Mouse (Mus musculus): Measurements from ENCODE around the gene Etv6.

Gene Etv6

GRCm38 (mm10) chr6:134168799-134169198 is 133.3 kb downstream of the Etv6 start:
- DNase-seq (ENCODE audit: low spot score in 2 of 2), result no peak

DNA sequence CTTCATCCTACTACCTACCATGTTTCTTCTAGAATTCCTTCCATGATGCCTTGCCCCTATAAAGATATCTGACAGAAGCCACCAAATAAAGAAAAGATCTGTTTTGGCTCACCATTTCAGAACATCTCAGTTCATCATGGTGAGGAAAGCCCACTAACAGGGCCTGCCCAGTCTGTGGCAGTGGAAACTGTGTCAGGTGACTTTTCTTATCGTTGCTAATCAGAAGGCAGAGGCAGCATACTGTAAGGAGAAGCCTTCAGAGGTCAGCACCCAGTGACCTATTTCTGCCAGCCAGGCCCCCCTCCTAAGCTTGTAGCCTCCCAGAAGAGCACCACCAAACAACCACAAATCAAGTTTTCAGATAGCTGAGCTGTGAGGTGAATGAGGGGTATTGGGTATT is 135.7 kb downstream of the Etv6 start:
- no peak for DNase-seq (ENCODE audit: low spot score in 2 of 2)

GRCm38 (mm10) chr6:134171906-134172728 is 136.6 kb downstream of the Etv6 start:
- peak in 1 of 2 experiments; percentile 27 for DNase-seq (ENCODE audit: low spot score in 2 of 2)

DNA sequence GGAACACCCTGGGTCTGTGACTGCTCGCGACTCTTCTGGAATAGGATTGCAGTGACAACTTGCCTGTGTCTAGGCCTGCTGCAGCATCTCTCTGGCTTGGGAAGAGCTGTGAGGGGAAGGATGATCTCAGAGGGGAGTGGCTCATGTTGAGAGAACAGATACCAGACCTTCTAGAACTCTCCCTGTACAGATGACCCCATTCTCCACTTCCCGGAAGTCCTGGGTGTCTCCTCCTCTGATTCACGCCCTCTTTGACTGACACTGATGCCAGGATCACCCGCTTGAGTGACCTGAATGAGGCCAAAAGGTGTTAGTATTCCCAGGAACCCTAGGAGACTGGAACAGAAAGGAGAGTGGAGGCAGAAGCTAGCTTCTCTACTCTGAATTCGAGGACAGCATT is 137.9 kb downstream of the Etv6 start:
- DNase-seq (ENCODE audit: low spot score in 2 of 2), result no peak

- DNase-seq (ENCODE audit: low spot score in 2 of 2), result no peak
Measured at GRCm38 (mm10) chr6:134175059-134175458, 139.6 kb downstream of the Etv6 start.

DNA sequence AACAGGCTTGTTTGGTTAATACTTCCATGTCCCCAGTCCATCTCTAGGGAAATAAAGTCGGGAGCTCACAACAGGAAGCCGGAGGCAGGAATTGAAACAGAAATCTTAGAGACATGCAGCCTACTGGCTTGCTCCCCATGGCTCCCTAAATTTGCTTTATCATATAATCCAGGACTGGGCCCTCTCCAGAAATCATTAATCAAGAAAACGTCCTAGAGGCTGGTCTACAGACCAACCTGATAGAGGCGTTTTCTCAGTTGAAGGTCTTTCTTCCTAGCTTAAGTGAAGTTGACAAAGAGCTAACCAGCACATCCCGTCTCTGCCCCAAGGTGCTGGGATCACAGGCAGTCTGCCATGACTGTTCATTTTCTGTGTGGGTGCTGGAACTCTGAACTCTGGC is 141.7 kb downstream of the Etv6 start:
- DNase-seq (ENCODE audit: low spot score in 2 of 2), result no peak

GRCm38 (mm10) chr6:134182301-134182948 is 146.9 kb downstream of the Etv6 start:
- peak in 1 of 2 experiments; percentile 46 for DNase-seq (ENCODE audit: low spot score in 2 of 2)

DNA sequence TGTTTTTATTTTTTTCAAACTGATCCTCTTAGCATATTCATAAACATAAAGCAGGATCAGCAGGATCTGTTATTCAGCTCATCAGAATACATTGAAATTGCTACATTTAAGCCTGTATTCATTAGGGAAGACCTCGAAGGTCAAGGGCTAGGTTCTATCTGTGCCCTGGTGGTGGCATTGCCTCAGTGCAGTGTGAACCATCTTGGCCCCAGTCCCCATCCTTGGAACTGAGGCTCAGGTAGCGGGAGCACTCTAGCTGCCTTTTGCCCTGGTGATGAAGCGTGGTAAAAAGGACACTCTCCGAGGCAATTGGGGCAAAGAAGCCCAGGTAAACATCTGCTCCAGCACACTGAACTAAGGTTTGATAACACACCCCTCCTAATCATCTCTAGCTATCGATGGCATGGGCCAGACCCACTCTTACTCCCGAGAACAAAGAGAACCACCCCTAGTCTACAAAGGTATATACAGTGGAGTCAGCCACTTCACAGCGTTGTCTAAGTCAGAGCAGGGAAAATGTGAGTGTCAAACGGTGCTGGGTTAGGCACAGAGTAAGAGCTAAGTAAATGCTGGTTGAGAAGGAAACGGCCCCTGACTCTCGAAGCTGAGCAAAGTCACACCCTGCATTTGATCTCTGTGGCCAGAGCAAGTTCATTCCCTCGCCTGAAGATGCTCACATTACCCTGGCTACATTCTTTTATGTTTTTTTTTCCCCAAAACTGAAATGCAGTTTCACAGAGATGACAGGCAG is 148.3 kb downstream of the Etv6 start:
- no peak for DNase-seq (ENCODE audit: low spot score in 2 of 2)

GRCm38 (mm10) chr6:134186286-134186903 is 150.9 kb downstream of the Etv6 start:
- DNase-seq (ENCODE audit: low spot score in 2 of 2), result no peak

DNA sequence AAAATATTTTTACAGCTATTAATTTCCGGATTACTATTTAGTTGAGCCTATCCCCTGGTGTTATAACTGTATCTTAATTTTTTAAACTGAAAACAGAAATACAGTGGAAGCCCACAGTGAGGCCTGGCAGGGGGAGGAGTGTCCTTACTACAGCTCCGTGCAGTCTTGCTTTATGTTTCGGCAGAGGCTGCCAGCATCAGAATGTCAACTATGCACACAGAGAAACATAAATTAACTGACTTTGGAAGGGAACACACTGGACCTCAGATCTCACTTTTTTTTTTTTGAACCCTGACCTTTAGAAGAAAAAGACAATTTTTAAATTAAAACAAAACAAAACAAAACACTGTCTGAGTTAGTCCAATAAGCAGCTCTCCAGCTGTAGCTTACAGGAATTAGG is 153.2 kb downstream of the Etv6 start:
- no peak for DNase-seq (ENCODE audit: low spot score in 2 of 2)

GRCm38 (mm10) chr6:134189174-134189573 is 153.7 kb downstream of the Etv6 start:
- no peak for DNase-seq (ENCODE audit: low spot score in 2 of 2)

DNA sequence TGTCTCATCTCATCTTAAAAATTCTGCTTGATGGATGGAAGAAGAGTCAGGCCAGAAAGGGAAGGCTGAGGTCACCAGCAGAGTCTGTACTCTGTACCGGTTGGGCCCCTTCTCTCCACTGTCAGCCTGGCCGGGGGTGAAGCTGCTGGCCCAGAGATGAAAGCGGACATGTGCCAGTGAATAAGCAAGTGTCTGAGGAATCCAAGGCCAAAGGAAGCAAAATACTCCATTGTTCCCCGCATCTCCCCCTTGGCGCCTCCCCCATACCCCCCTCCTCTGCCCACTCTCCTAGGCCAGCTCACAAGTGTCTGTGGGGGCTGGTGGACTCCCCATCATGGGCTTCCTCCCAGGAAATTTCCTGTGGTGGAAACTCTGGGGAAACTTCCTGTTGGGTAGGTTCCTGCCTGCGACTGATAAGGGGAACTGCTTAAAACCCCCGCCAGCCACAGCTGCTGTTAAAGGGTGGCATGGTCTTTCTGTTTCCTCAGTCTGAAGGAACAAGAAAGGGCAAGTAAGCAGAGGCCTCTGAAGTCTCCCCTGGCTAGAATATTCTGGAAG is 154.2 kb downstream of the Etv6 start:
- DNase-seq (ENCODE audit: low spot score in 2 of 2), result no peak

GRCm38 (mm10) chr6:134190597-134191278 is 155.2 kb downstream of the Etv6 start:
- no peak for DNase-seq (ENCODE audit: low spot score in 2 of 2)

- DNase-seq (ENCODE audit: low spot score in 2 of 2), result no peak
Measured at GRCm38 (mm10) chr6:134192710-134193109, 157.2 kb downstream of the Etv6 start.

DNA sequence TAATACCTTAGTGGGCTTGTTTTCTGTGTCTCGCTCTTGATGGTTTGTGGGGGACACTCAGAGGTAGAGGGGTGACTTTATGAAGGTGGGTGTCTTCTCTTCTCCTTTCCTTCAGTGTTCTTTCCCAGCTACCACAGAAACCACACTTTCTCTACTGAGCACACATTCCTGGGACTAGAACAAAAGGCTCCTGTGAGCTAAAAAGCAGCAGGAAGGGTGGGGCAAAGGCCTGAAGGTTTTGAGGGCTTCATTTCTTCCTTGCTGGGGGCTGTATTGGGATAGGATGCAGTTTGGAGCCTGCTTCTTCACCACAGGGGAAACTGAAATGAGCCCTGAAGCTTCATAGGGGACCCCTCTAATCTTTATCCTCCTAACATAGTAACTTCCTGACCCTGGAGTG is 164.4 kb downstream of the Etv6 start:
- no peak for DNase-seq (ENCODE audit: low spot score in 2 of 2)

DNA sequence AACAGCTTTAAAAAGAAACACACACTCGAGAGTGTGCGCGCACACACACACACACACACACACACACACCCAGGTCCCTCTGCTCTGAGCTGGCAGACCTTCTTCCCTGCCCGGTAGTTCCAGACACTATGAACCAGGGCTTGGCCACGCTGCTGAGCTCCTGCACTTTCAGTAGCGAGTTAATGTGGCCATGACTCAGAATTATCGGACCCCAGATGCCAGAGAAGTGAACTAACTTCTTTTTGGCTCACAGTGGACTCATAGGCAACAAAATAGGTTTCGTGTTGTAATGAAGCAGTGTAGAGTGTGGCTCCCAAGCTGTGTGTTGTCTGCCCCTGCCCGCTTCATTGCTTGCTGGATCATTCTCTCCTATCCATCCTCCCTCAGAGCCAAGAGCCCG is 165.1 kb downstream of the Etv6 start:
- DNase-seq (ENCODE audit: low spot score in 2 of 2), result no peak

- DNase-seq (ENCODE audit: low spot score in 2 of 2), result no peak
Measured at GRCm38 (mm10) chr6:134202176-134202575, 166.7 kb downstream of the Etv6 start.

DNA sequence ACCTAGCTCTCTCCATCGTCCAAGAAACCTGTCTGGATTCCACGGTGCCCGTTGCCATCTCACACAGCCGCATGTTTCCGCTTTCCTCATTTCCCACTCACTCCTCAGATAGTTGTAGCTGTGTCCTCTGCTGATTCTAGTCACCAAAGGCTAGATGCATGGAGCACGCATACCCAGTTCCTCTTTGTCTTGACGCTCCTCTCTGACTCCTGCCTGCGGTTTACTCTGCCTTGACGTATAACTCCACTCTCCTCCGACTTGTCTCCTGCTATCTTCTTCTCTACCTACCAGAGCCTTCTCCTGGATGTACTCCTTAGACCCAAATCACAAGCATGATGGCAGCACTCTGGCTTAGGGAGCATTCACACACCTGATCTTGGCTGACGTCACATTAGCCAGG is 169.7 kb downstream of the Etv6 start:
- no peak for DNase-seq (ENCODE audit: low spot score in 2 of 2)

DNA sequence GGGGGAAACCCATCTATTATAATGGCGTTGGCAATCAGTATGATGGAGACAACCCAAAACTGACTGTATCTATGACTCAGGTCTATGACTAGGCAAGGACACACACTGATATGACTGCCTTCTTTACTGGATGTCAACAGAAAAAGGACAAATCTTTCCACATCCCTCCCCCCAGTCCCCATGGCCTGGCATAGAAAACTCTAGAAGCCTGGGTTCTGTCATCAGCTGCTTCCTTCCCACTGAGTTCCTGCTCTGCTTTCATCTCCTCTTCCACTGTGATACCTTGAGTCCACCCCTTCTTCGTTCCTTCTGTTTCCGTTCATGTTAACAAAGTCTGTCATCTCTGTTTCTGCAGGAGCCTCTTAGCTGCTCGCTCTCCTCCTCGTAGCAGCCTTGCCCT is 170.2 kb downstream of the Etv6 start:
- no peak for DNase-seq (ENCODE audit: low spot score in 2 of 2)

GRCm38 (mm10) chr6:134206251-134206650 is 170.8 kb downstream of the Etv6 start:
- no peak for DNase-seq (ENCODE audit: low spot score in 2 of 2)

Measured in frontal cortex, postnatal 25 days (tissue).